Mouse (Mus musculus): ENCODE data around the gene Palm2. TPM values are rescaled to one million over a fixed set of nuclear protein-coding genes. Genes with fewer than 3 reads are reported as not detected.

The Palm2 gene
- polyA plus RNA-seq, 1 experiment: 14.1 TPM

DNA sequence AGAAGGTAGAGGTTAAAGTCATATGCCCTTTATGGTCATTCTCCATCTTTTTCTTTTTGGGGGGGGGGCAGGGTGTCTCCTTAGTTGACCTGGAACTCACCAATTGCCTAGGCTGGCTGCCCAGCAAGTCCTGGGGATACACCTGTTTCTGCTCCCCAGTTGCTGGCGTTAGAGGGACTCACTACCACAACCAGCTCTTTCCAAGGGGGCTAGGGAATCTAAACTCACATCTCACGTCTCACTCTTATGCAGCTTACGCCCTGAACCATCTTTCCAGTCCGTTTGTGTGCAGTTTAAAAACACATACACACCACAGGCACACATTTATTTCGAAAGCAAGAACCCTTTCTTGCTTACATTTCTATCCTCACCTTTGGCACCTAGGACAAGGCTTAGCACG, 99.6 kb downstream of the Palm2 start:
- H3K27ac ChIP-seq (ENCODE audit: insufficient read depth, low read length): no peak overlapping the region
- H3K4me1 ChIP-seq (ENCODE audit: control insufficient read depth, insufficient read depth, low read length): no peaks in the 10 kb centered on the region
- no peak overlapping the region for H3K4me3 ChIP-seq (ENCODE audit: insufficient read depth, low read length)
- no peak for TF ChIP-seq POLR2A (IDR thresholded peaks at IDR 0.05; ENCODE audit: extremely low read depth, insufficient read depth, low read length)
- no peak for TF ChIP-seq CTCF (IDR thresholded peaks at IDR 0.05; ENCODE audit: extremely low read depth, insufficient read depth, low read length)

DNA sequence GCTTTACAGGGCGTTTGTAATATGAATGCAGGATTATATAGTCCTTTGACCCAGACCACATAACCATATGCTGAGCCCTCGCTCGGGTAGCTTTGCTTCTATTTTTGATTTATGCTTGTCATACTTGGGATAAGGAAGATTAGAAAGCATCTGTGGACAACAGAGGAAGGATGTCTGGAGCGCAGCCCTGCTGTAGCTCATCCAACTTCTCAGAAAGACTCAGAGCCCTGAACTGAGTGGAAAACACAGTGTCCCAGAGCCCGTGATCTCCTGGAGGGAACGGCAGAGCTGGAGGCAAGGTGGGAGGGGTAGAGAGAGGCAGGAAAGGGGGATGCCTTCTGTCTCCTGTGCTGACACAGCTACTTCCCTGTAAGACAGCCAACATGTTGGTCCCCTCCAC, 100.2 kb downstream of the Palm2 start:
- TF ChIP-seq CTCF (IDR thresholded peaks at IDR 0.05; ENCODE audit: extremely low read depth, insufficient read depth, low read length): no peak
- TF ChIP-seq POLR2A (IDR thresholded peaks at IDR 0.05; ENCODE audit: extremely low read depth, insufficient read depth, low read length): no peak
- no peak overlapping the region for H3K27ac ChIP-seq (ENCODE audit: insufficient read depth, low read length)
- no peak overlapping the region for H3K4me3 ChIP-seq (ENCODE audit: insufficient read depth, low read length)
- H3K4me1 ChIP-seq (ENCODE audit: control insufficient read depth, insufficient read depth, low read length): no peaks in the 10 kb centered on the region

DNA sequence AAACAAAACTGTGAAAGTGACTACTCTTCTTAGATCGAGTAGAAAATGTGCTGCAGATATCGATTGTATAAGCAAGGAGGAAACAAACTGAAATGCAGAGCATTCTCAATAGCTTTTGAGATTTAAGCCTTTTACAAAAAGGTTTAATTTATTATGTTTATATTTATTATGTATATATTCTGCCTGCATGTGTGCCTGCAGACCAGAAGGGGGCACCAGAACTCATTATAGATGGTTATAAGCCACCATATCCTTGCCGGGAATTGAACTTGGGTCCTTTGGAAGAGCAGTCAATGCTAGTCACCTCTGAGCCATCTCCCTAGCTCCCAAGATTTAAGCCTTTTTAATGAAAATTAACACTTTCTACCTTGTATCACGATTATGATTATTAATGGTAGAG, 101.0 kb downstream of the Palm2 start:
- no peak overlapping the region for H3K4me3 ChIP-seq (ENCODE audit: insufficient read depth, low read length)
- peak; percentile 12; the same call in 1 of the 2 replicates for TF ChIP-seq CTCF (IDR thresholded peaks at IDR 0.05; ENCODE audit: extremely low read depth, insufficient read depth, low read length)
- TF ChIP-seq POLR2A (IDR thresholded peaks at IDR 0.05; ENCODE audit: extremely low read depth, insufficient read depth, low read length): no peak
- H3K27ac ChIP-seq (ENCODE audit: insufficient read depth, low read length): no peak overlapping the region

DNA sequence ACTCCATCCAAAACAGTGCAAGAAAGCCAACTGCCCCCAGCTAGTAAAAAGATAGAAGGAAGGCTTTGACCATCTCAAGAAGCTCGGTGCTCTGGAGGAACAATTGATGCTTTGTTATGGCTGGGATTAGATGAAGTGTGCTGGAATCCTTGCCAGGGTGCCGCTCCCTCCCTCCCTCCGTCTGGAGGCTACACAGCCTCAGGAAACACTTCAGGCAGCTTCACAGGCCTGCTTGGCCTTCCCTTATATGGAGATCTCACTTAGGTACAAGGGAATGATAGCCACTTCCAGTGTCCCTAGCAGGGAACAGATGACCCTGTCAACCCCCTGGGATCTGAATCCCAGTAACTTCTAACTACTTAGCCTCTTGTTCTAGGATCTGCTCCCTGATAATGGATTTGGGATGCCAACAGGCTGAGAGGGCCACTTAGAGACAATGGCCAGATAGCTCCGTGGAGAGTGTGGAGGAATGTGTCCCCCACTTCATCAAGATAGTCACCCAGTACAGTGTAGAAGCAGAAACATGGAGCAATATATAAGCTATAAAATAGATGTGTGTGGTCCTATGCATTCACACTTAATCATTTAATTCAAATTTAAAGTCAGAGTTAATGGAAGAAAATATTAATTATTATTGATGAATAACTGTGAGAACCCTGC, 104.1 kb downstream of the Palm2 start:
- TF ChIP-seq CTCF (IDR thresholded peaks at IDR 0.05; ENCODE audit: extremely low read depth, insufficient read depth, low read length): no peak
- no peak for TF ChIP-seq POLR2A (IDR thresholded peaks at IDR 0.05; ENCODE audit: extremely low read depth, insufficient read depth, low read length)
- H3K4me3 ChIP-seq (ENCODE audit: insufficient read depth, low read length): no peak overlapping the region
- H3K27ac ChIP-seq (ENCODE audit: insufficient read depth, low read length): no peak overlapping the region
- no peaks in the 10 kb centered on the region for H3K4me1 ChIP-seq (ENCODE audit: control insufficient read depth, insufficient read depth, low read length)

More for the DNA sequence above, 101.0 kb downstream of the Palm2 start:
- H3K4me1 ChIP-seq (ENCODE audit: control insufficient read depth, insufficient read depth, low read length): no peaks in the 10 kb centered on the region

DNA sequence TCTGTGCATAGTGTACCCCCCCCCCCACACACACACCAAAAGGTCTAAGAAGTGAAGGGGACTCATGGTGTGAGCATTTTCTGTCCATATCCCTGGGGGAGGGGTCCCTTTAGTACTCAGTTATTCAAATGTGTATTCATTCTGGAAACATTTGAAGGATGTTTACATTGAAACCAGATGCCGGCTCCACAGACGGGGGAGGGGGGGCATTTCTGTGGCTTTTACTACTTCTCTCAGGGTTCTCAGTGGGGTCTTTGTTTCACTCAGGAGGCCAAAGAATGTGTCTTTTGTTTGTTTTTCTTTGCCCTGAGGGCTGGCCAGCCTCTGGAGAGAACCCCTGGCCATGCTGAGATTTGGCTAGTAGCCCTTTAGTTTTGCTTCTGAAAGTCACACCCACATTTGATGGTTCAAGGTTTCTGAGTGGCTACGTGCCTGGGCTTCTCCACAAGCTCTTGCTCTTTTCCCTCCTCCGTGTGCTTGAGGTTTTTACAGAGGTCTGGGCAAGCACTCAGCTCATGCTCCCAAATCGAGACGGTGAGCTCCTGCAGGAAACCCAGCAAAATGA, 109.7 kb downstream of the Palm2 start:
- no peak overlapping the region for H3K4me3 ChIP-seq (ENCODE audit: insufficient read depth, low read length)
- TF ChIP-seq POLR2A (IDR thresholded peaks at IDR 0.05; ENCODE audit: extremely low read depth, insufficient read depth, low read length) (no peak), CTCF (IDR thresholded peaks at IDR 0.05; ENCODE audit: extremely low read depth, insufficient read depth, low read length) (no peak)
- H3K4me1 ChIP-seq (ENCODE audit: control insufficient read depth, insufficient read depth, low read length): no peaks in the 10 kb centered on the region
- no peak overlapping the region for H3K27ac ChIP-seq (ENCODE audit: insufficient read depth, low read length)

DNA sequence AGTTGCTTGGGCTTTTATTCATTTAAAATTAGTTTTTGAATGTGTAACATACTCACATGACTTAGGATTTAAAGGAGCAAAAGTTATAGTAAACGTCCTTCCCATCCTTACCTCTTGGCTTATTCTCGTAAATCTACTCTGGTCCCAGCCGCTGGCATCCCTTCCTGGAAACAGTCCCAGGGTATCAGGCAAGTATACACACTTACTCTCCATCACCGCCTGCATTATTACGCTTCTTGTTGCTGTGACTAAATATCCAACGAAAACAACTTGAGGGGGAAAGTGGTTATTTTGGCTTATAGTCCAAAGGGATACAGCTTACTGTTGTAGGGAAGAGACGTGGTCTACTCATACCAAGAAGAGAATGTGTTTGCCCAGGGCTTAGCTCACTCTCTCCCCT, 113.7 kb downstream of the Palm2 start:
- Histone ChIP-seq H3K27ac (ENCODE audit: insufficient read depth, low read length) (no peak overlapping the region), H3K4me3 (ENCODE audit: insufficient read depth, low read length) (no peak overlapping the region), H3K4me1 (ENCODE audit: control insufficient read depth, insufficient read depth, low read length) (no peaks in the 10 kb centered on the region)
- TF ChIP-seq CTCF (IDR thresholded peaks at IDR 0.05; ENCODE audit: extremely low read depth, insufficient read depth, low read length): no peak
- no peak for TF ChIP-seq POLR2A (IDR thresholded peaks at IDR 0.05; ENCODE audit: extremely low read depth, insufficient read depth, low read length)

DNA sequence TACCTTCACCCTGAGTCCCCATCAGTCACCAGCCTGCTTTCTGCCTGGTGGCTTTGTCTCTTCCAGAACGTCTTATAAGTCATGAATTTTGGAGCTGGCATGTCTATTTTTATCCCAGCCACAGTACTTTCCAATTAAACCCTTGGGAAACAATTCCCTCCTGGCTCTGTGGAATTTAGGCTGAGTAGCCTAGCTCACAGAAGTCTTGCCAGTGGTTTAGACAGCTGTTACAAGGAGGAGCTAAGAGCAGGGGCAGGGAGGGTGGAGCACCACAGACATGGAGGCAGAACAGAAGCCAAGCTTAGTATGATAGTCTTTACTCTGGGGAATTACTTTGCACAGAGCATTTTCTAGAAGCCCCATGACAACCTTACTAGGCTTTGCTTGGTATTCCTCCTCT, 116.2 kb downstream of the Palm2 start:
- Histone ChIP-seq H3K4me3 (ENCODE audit: insufficient read depth, low read length) (no peak overlapping the region), H3K4me1 (ENCODE audit: control insufficient read depth, insufficient read depth, low read length) (no peaks in the 10 kb centered on the region), H3K27ac (ENCODE audit: insufficient read depth, low read length) (no peak overlapping the region)
- no peak for TF ChIP-seq POLR2A (IDR thresholded peaks at IDR 0.05; ENCODE audit: extremely low read depth, insufficient read depth, low read length)

DNA sequence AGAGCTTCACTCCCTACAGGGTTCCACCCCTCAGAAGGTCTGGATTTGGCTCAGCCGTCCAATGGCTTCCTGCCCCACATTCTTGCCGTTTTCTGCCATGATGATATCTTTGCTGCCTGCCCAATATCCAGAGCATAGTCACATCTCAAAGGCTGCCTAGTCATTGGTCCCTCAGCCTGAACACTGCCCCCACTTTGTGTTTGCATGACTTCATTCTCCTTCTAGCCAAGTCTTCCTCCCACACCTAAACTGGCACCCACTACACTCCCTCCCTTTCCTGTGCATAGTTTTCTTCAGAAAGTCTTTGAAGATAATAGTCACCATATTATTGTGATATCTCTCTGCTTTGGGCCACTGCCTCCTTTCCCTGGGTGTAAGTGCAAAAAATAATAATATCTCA, 123.1 kb downstream of the Palm2 start:
- Histone ChIP-seq H3K4me1 (ENCODE audit: control insufficient read depth, insufficient read depth, low read length) (peaks cover 5% of the 10 kb centered on the region), H3K4me3 (ENCODE audit: insufficient read depth, low read length) (no peak overlapping the region), H3K27ac (ENCODE audit: insufficient read depth, low read length) (no peak overlapping the region)
- TF ChIP-seq CTCF (IDR thresholded peaks at IDR 0.05; ENCODE audit: extremely low read depth, insufficient read depth, low read length) (no peak), POLR2A (IDR thresholded peaks at IDR 0.05; ENCODE audit: extremely low read depth, insufficient read depth, low read length) (no peak)

DNA sequence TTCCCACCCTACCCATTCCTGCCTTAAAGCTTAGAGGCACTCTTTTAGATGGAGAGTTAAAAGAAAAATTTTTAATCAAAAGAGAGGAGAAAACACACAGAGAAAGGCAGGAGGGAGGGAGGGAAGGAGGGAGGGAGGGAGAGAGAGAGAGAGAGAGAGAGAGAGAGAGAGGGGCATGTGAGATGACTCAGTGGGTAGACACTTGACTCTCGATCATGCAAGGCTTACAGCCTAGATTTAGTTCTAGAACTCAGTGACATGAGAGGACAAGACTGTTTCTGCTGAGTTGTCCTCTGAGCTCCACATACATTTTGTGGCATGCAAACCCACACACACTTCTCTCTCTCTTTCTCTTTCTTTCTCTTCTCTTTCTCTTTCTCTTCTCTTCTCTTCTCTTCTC, 125.4 kb downstream of the Palm2 start:
- H3K4me1 ChIP-seq (ENCODE audit: control insufficient read depth, insufficient read depth, low read length): peaks cover 5% of the 10 kb centered on the region
- no peak overlapping the region for H3K4me3 ChIP-seq (ENCODE audit: insufficient read depth, low read length)
- TF ChIP-seq CTCF (IDR thresholded peaks at IDR 0.05; ENCODE audit: extremely low read depth, insufficient read depth, low read length): no peak
- TF ChIP-seq POLR2A (IDR thresholded peaks at IDR 0.05; ENCODE audit: extremely low read depth, insufficient read depth, low read length): no peak
- H3K27ac ChIP-seq (ENCODE audit: insufficient read depth, low read length): no peak overlapping the region

DNA sequence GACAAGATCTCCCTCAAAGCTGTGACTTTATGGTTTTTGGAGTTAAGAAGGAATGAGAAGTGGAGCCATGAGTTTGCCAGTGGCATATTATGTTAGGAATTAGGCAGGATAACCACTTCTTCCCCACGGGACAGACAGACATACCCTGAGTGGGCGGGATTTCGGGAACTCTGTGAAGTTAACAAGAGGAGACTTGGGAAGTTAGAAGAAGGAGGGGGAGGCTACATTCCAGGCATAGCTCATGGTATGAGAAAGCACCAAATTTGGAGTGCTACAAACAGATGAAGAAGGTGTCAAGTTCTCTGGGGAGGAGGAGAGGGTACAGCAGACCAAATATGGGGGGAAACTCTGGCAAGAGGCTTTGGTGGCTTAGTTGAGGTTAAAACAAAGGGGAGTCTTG, 126.0 kb downstream of the Palm2 start:
- no peak for TF ChIP-seq POLR2A (IDR thresholded peaks at IDR 0.05; ENCODE audit: extremely low read depth, insufficient read depth, low read length)
- TF ChIP-seq CTCF (IDR thresholded peaks at IDR 0.05; ENCODE audit: extremely low read depth, insufficient read depth, low read length): no peak
- Histone ChIP-seq H3K27ac (ENCODE audit: insufficient read depth, low read length) (no peak overlapping the region), H3K4me1 (ENCODE audit: control insufficient read depth, insufficient read depth, low read length) (peaks cover 5% of the 10 kb centered on the region), H3K4me3 (ENCODE audit: insufficient read depth, low read length) (no peak overlapping the region)
